Mouse (Mus musculus): ENCODE measurements around the gene Cyp2d10. TPM values are rescaled to one million over a fixed set of nuclear protein-coding genes. Genes with fewer than 3 reads are reported as not detected.

Cyp2d10 gene
- polyA plus RNA-seq (2014; fragmentation: Illumina TruSeq; extraction: RNeasy Lipid Tissue Mini Kit (QIAGEN cat#74804); ENCODE audit: low read depth, low replicate concordance) = not detected

GRCm38 (mm10) chr15:82406981-82407380 is at the start of gene Cyp2d10:
Cyp2d10 (minus strand) TSS chr15:82407195.

GRCm38 (mm10) chr15:82433137-82433536 is 26.1 kb upstream of the Cyp2d10 start, which contains the start of gene Cyp2d9:
Cyp2d9 (plus strand) TSS chr15:82433437.

GRCm38 (mm10) chr15:82393922-82394321 is 13.1 kb downstream of the Cyp2d10 start, which contains the start of gene Cyp2d11:
Cyp2d11 (minus strand) TSS chr15:82394022.

GRCm38 (mm10) chr15:82379871-82380713 is 26.9 kb downstream of the Cyp2d10 start, which contains the start of gene Cyp2d22:
Cyp2d22 (minus strand) TSS chr15:82380260.

GRCm38 (mm10) chr15:82354126-82354945 is 52.7 kb downstream of the Cyp2d10 start, which contains the start of gene Ndufa6:
Ndufa6 (minus strand) TSS chr15:82354322.

Other genes starting within 250 kb of the Cyp2d10 start
- not detected for gene Shisa8, start 194.4 kb downstream of the Cyp2d10 start, polyA plus RNA-seq (2014; fragmentation: Illumina TruSeq; extraction: RNeasy Lipid Tissue Mini Kit (QIAGEN cat#74804); ENCODE audit: low read depth, low replicate concordance)
- not detected for gene Tnfrsf13c, start 182.8 kb downstream of the Cyp2d10 start, polyA plus RNA-seq (2014; fragmentation: Illumina TruSeq; extraction: RNeasy Lipid Tissue Mini Kit (QIAGEN cat#74804); ENCODE audit: low read depth, low replicate concordance)
- gene Cenpm, start 162.4 kb downstream of the Cyp2d10 start, polyA plus RNA-seq (2014; fragmentation: Illumina TruSeq; extraction: RNeasy Lipid Tissue Mini Kit (QIAGEN cat#74804); ENCODE audit: low read depth, low replicate concordance) = 2.5 TPM
- gene 1500009C09Rik, start 154.8 kb downstream of the Cyp2d10 start, polyA plus RNA-seq (2014; fragmentation: Illumina TruSeq; extraction: RNeasy Lipid Tissue Mini Kit (QIAGEN cat#74804); ENCODE audit: low read depth, low replicate concordance) = not detected
- gene Sept3, start 132.3 kb downstream of the Cyp2d10 start, polyA plus RNA-seq (2014; fragmentation: Illumina TruSeq; extraction: RNeasy Lipid Tissue Mini Kit (QIAGEN cat#74804); ENCODE audit: low read depth, low replicate concordance) = 3.4 TPM
- gene Wbp2nl, start 108.2 kb downstream of the Cyp2d10 start, polyA plus RNA-seq (2014; fragmentation: Illumina TruSeq; extraction: RNeasy Lipid Tissue Mini Kit (QIAGEN cat#74804); ENCODE audit: low read depth, low replicate concordance) = 0.87 TPM
- 90.8 TPM for gene Naga, start 68.3 kb downstream of the Cyp2d10 start, polyA plus RNA-seq (2014; fragmentation: Illumina TruSeq; extraction: RNeasy Lipid Tissue Mini Kit (QIAGEN cat#74804); ENCODE audit: low read depth, low replicate concordance)
- gene Pheta2, start 68.3 kb downstream of the Cyp2d10 start, polyA plus RNA-seq (2014; fragmentation: Illumina TruSeq; extraction: RNeasy Lipid Tissue Mini Kit (QIAGEN cat#74804); ENCODE audit: low read depth, low replicate concordance) = 1.4 TPM
- gene Smdt1, start 68.2 kb downstream of the Cyp2d10 start, polyA plus RNA-seq (2014; fragmentation: Illumina TruSeq; extraction: RNeasy Lipid Tissue Mini Kit (QIAGEN cat#74804); ENCODE audit: low read depth, low replicate concordance) = 191 TPM
- 283 TPM for gene Ndufa6, start 52.9 kb downstream of the Cyp2d10 start, polyA plus RNA-seq (2014; fragmentation: Illumina TruSeq; extraction: RNeasy Lipid Tissue Mini Kit (QIAGEN cat#74804); ENCODE audit: low read depth, low replicate concordance)
- 31.2 TPM for gene Cyp2d22, start 26.9 kb downstream of the Cyp2d10 start, polyA plus RNA-seq (2014; fragmentation: Illumina TruSeq; extraction: RNeasy Lipid Tissue Mini Kit (QIAGEN cat#74804); ENCODE audit: low read depth, low replicate concordance)
- gene Cyp2d11, start 13.2 kb downstream of the Cyp2d10 start, polyA plus RNA-seq (2014; fragmentation: Illumina TruSeq; extraction: RNeasy Lipid Tissue Mini Kit (QIAGEN cat#74804); ENCODE audit: low read depth, low replicate concordance) = not detected
- 1.6 TPM for gene Cyp2d9, start 26.2 kb upstream of the Cyp2d10 start, polyA plus RNA-seq (2014; fragmentation: Illumina TruSeq; extraction: RNeasy Lipid Tissue Mini Kit (QIAGEN cat#74804); ENCODE audit: low read depth, low replicate concordance)
- gene Cyp2d12, start 147.9 kb upstream of the Cyp2d10 start, polyA plus RNA-seq (2014; fragmentation: Illumina TruSeq; extraction: RNeasy Lipid Tissue Mini Kit (QIAGEN cat#74804); ENCODE audit: low read depth, low replicate concordance) = not detected
- gene Cyp2d34, start 213.8 kb upstream of the Cyp2d10 start, polyA plus RNA-seq (2014; fragmentation: Illumina TruSeq; extraction: RNeasy Lipid Tissue Mini Kit (QIAGEN cat#74804); ENCODE audit: low read depth, low replicate concordance) = not detected